Mouse (Mus musculus): Measurements from ENCODE around the gene Fxyd4. TPM values are rescaled to one million over a fixed set of nuclear protein-coding genes. Genes with fewer than 3 reads are reported as not detected.

Fxyd4 gene
- polyA plus RNA-seq, 1 experiment, result not detected

DNA sequence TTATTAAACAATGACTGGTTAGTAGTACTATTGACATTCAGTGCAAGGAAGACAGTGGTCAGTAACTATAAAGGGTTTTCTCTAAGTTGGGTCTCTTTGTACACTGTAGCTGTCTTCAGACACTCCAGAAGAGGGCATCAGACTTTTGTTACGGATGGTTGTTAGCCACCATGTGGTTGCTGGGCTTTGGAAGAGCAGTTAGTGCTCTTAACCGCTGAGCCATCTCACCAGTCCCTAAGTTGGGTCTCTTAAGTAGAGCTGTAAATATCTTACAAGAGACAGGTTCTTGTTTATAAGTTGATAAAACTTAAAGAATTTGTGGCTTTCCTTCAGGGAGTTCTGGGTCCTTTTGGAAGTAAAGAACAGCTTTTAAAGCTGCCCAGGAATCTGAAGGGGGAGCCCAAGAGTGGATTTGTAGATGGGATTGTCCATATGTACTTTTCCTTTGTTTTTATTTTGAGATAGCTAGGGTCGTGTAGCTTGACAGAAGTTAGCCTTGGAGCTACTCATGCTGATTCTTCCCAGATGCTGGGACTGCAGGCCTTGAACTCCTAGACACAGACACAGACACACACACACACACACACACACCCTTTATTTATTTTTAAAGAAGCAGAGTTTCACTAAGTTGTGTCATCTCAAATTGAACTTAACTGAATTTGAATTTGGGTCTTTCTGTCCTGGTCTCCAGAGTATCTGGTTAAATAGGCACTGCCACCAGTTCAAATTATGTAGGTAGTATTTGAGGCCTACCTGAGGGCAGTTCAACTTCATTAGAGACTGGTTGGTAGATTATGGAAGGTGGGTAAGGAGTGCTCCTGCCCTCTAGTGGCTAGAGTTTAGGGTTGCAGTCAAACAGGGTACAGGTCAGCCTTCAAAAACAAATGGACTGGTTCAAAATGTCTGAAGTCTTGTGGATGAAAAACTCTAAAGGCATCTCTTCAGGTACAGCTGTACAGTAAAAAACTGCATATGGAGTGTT lies 16.5 kb downstream of the Fxyd4 start:
- Histone ChIP-seq H3K4me1 (ENCODE audit: control insufficient read depth, insufficient read depth, low read length) (peaks cover 3% of the 10 kb centered on the region), H3K4me3 (ENCODE audit: insufficient read depth, low read length) (no peak overlapping the region), H3K27ac (ENCODE audit: insufficient read depth, low read length) (no peak overlapping the region)
- TF ChIP-seq POLR2A (IDR thresholded peaks at IDR 0.05; ENCODE audit: low read depth, low read length) (no peak), CTCF (IDR thresholded peaks at IDR 0.05; ENCODE audit: borderline replicate concordance, insufficient read depth, low read length) (peak; percentile 19; the same call in 1 of the 2 replicates)

DNA sequence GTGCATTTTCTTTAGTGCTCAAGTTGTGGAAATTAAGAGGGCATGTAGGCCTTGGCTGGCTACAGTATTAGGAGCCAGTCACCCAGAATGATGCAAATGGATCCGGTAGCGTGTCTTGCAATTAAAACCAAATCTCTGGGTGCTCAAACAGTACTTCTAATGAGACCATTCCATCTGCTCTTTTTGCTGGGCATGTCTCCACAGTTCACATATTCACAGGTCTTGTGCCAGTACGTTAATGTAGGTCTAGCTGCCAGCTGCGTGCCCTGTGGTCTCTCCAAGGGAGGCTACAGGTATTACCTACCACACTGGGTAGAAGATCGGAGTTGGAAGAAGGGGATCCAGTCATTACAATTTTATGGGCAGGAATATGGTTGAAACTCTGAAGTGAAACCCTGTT lies 19.4 kb downstream of the Fxyd4 start:
- H3K4me3 ChIP-seq (ENCODE audit: insufficient read depth, low read length), result peak overlapping the region; percentile 99
- TF ChIP-seq CTCF (IDR thresholded peaks at IDR 0.05; ENCODE audit: borderline replicate concordance, insufficient read depth, low read length) (no peak), POLR2A (IDR thresholded peaks at IDR 0.05; ENCODE audit: low read depth, low read length) (no peak)
- H3K27ac ChIP-seq (ENCODE audit: insufficient read depth, low read length), result peak overlapping the region; percentile 94
- H3K4me1 ChIP-seq (ENCODE audit: control insufficient read depth, insufficient read depth, low read length), result peaks cover 7% of the 10 kb centered on the region

DNA sequence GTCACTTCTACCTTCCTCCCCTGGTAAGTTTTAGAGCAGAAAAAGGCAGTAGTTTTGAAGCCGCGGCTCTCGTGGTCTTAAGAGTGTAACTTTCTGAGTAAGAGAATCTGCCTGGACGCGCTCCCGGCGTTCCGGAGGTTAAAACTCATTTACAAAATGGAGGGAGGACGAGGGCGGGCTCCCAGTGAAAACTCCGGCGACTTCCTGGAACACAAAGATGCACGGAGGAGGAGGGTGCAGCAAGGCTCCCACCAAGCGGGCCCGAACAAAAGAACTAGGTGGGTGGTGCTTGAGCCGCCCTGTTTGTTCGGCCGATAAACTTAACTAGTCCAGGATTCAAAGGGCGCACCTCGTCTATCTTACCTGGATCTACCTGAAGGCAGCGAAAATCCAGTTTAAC lies 19.9 kb downstream of the Fxyd4 start:
- peak overlapping the region; percentile 99 for H3K4me3 ChIP-seq (ENCODE audit: insufficient read depth, low read length)
- H3K4me1 ChIP-seq (ENCODE audit: control insufficient read depth, insufficient read depth, low read length), result peaks cover 7% of the 10 kb centered on the region
- peak overlapping the region; percentile 94 for H3K27ac ChIP-seq (ENCODE audit: insufficient read depth, low read length)
- TF ChIP-seq POLR2A (IDR thresholded peaks at IDR 0.05; ENCODE audit: low read depth, low read length) (no peak; the same call in 1 of the 2 replicates), CTCF (IDR thresholded peaks at IDR 0.05; ENCODE audit: borderline replicate concordance, insufficient read depth, low read length) (no peak)

DNA sequence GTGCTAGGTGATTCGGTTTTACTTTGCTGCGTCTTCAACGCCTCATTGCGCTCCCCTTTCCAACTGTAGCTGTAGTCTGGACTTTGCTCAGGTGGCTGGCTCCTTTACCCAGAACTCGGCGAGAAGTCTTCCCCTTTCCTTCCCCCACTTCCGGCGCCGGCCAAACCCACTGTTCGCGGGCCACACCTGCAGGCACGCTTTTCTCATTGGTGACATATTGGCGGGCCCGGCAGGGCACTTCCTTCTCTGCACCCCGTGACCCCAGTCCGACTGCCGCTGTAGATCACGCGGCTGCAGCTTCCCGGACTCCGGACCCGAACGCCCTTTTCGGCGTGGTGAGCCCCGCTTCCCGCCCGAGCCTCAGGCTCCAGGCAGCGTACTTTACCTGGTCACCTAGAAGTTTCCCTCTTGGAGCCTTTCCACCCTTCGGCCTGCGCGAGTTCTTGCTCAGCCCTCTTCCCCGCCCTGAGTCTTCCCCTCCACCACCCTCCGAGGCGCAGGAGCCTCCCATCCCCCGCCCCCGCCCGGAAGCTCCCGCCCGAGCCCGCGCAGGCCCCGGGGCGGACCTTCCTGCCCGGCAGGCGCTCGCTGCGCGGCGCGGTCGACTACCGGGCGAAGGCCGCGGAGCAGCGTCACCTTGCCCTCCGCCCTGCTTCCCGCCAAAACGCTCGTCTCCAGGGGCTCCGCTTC lies 20.6 kb downstream of the Fxyd4 start:
- Histone ChIP-seq H3K4me1 (ENCODE audit: control insufficient read depth, insufficient read depth, low read length) (peaks cover 7% of the 10 kb centered on the region), H3K27ac (ENCODE audit: insufficient read depth, low read length) (peak overlapping the region; percentile 97), H3K4me3 (ENCODE audit: insufficient read depth, low read length) (peak overlapping the region; percentile 99)
- TF ChIP-seq POLR2A (IDR thresholded peaks at IDR 0.05; ENCODE audit: low read depth, low read length) (peak; percentile 70), CTCF (IDR thresholded peaks at IDR 0.05; ENCODE audit: borderline replicate concordance, insufficient read depth, low read length) (no peak)

DNA sequence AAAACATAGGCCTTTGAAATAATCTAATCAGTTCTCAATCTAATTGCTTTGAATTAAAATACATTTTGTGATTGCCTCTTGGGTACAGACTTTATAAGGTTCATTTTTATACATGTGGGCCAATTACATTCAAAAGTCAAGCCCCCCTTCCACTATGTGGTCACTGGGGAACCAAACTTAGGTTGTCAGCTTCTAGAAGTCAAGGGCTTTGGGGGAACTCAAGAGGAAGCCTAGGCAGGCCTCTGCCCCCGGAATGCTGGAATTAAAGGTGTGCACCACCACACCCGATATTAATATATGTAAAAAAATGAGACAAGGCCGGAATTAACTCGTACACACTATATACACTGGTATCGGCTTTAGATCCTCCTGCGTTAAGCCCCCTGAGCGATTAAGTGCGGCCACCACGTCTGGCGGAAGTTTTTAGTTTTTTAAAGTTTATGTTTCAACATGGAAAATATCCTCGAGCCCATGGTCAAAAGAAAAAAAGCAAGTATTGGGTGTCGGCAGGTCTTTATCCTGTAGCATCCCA lies 21.2 kb downstream of the Fxyd4 start:
- Histone ChIP-seq H3K27ac (ENCODE audit: insufficient read depth, low read length) (peak overlapping the region; percentile 97), H3K4me3 (ENCODE audit: insufficient read depth, low read length) (peak overlapping the region; percentile 99), H3K4me1 (ENCODE audit: control insufficient read depth, insufficient read depth, low read length) (peaks cover 7% of the 10 kb centered on the region)
- no peak for TF ChIP-seq CTCF (IDR thresholded peaks at IDR 0.05; ENCODE audit: borderline replicate concordance, insufficient read depth, low read length)
- TF ChIP-seq POLR2A (IDR thresholded peaks at IDR 0.05; ENCODE audit: low read depth, low read length), result no peak

DNA sequence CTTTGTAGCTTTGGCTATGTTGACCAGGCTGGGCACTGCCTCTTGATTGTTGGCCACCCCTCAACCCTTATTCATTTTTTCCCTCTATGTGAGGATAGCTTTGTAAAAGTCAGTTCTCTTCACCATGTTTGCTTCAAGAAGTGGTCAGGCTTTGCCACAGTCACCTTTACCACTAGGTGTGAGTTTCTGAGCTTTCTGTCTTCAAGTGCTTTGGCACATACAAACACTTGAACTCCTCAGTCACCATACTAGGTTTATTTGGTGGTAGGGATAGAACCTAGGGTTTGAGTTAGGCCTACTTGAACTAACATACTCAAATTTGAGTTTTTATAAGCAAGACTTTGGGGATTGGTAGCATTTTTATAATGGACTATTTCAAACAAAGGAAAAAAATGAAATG lies 23.0 kb downstream of the Fxyd4 start:
- Histone ChIP-seq H3K4me1 (ENCODE audit: control insufficient read depth, insufficient read depth, low read length) (peaks cover 7% of the 10 kb centered on the region), H3K27ac (ENCODE audit: insufficient read depth, low read length) (no peak overlapping the region), H3K4me3 (ENCODE audit: insufficient read depth, low read length) (no peak overlapping the region)
- TF ChIP-seq POLR2A (IDR thresholded peaks at IDR 0.05; ENCODE audit: low read depth, low read length) (no peak), CTCF (IDR thresholded peaks at IDR 0.05; ENCODE audit: borderline replicate concordance, insufficient read depth, low read length) (no peak)

DNA sequence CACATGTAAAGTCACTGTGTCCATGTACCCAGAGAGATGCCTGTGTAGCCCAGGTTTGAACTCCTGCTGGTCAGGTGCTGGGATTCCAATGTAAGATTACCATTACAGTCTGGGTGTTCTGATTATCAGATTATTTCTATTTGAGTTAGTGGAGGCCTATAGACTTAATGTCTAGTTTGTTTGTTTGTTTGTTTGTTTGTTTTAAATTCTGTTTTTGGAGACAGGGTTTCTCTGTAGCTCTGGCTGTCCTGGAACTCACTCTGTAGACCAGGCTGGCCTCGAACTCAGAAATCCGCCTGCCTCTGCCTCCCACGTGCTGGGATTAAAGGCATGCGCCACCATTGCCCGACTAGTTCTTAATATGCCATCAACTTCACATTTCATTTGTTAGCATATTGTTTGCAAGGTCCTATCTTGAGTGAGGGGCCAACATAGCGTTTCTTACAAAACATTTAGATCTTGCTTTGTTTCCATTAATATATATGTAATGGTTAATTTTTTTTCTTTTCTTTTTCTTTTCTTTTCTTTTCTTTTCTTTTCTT lies 27.3 kb downstream of the Fxyd4 start:
- H3K4me1 ChIP-seq (ENCODE audit: control insufficient read depth, insufficient read depth, low read length), result peaks cover 9% of the 10 kb centered on the region
- peak overlapping the region; percentile 84 for H3K4me3 ChIP-seq (ENCODE audit: insufficient read depth, low read length)
- no peak overlapping the region for H3K27ac ChIP-seq (ENCODE audit: insufficient read depth, low read length)
- TF ChIP-seq CTCF (IDR thresholded peaks at IDR 0.05; ENCODE audit: borderline replicate concordance, insufficient read depth, low read length) (no peak), POLR2A (IDR thresholded peaks at IDR 0.05; ENCODE audit: low read depth, low read length) (no peak)

DNA sequence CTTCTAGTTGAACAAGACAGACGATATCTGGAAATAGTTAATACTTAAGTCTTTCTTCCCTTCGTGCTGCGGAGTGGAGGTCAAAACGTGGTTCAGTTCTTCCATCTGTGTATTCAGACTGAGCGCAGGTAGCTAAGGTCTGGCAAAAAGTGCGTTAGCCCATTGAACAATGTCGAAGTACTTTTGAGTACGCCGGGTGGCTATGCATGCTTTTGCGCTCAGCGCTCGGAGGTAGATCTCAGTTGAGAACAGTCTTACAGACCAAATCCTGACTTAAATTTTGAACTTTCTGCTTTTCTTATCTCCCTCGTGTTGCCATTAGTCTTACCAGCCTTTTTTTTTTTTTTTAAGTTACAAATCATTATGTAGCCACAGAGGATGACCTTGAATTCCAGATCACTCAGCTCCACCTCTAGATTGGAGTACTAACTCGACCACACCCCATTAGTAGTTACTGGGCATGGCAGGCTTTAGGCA lies 29.0 kb downstream of the Fxyd4 start:
- Histone ChIP-seq H3K4me1 (ENCODE audit: control insufficient read depth, insufficient read depth, low read length) (peaks cover 6% of the 10 kb centered on the region), H3K27ac (ENCODE audit: insufficient read depth, low read length) (peak overlapping the region; percentile 37; the same call in 1 of the 2 replicates), H3K4me3 (ENCODE audit: insufficient read depth, low read length) (peak overlapping the region; percentile 84)
- TF ChIP-seq CTCF (IDR thresholded peaks at IDR 0.05; ENCODE audit: borderline replicate concordance, insufficient read depth, low read length), result no peak
- TF ChIP-seq POLR2A (IDR thresholded peaks at IDR 0.05; ENCODE audit: low read depth, low read length), result no peak

DNA sequence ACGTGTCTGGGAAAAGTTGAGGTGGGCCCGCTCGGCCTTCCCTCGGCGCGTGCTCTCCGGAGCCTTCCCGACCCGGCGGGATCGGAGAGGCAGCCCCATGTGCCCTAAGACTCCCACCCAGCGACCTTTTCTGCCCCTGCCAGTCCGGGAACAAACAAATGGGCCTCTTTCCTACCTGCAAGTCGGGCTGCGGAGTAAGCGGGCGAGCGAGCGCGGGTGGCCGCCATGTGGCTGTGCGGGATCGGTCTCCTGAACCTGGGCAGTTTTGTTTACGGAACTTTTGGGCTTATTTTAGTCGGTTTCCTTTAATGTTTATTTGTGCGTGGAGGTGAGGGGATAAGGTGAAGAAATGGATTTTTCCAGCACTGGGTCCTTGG lies 29.5 kb downstream of the Fxyd4 start:
- H3K4me1 ChIP-seq (ENCODE audit: control insufficient read depth, insufficient read depth, low read length), result peaks cover 6% of the 10 kb centered on the region
- peak overlapping the region; percentile 37 for H3K27ac ChIP-seq (ENCODE audit: insufficient read depth, low read length)
- peak overlapping the region; percentile 84 for H3K4me3 ChIP-seq (ENCODE audit: insufficient read depth, low read length)
- TF ChIP-seq CTCF (IDR thresholded peaks at IDR 0.05; ENCODE audit: borderline replicate concordance, insufficient read depth, low read length) (no peak), POLR2A (IDR thresholded peaks at IDR 0.05; ENCODE audit: low read depth, low read length) (no peak)

Data from embryonic fibroblast, embryonic 13.5 days (primary cell).